Mouse (Mus musculus) lung, adult 2 months (tissue): ENCODE data around the gene B3gnt5.
"Not testable (repeated sequence)": the region's sequence is repeated elsewhere in the genome, so short reads cannot be mapped to it uniquely, and the experiment has no call there.

Experiments used
- CTCF ChIP-seq: fragments of 200-500 bp; IDR thresholded peaks from 2 replicates; pipeline ENCODE4 v1.5.1; 2011; ENCODE audit warnings: mild to moderate bottlenecking, low read length, control low read depth; ENCODE audit not compliant: insufficient read depth
- POLR2A ChIP-seq: fragments of 200-500 bp; IDR thresholded peaks from 2 replicates; pipeline ENCODE4 v1.6.1; 2011; ENCODE audit warnings: low read depth, mild to moderate bottlenecking, control low read depth, low read length, borderline replicate concordance; ENCODE audit errors: extremely low read depth

GRCm38 (mm10) chr16:19724139-19724538, 35.9 kb upstream of the B3gnt5 start:
- not testable (repeated sequence) for TF ChIP-seq POLR2A
- peak; percentile 20; the same call in 1 of the 2 replicates for TF ChIP-seq CTCF
